Mouse (Mus musculus) cortical plate, adult 2 months (tissue): ENCODE measurements around the gene 2210016L21Rik. TPM values are rescaled to one million over a fixed set of nuclear protein-coding genes. Genes with fewer than 3 reads are reported as not detected.

Source experiments
- H3K27ac ChIP-seq: fragments of 200-500 bp; 2 replicates; pipeline ENCODE4 v1.5.1; 2012; ENCODE audit warnings: low read length, control low read depth, inconsistent platforms; ENCODE audit not compliant: insufficient read depth
- H3K4me1 ChIP-seq: fragments of 200-500 bp; 2 replicates; pipeline ENCODE4 v1.6.1; 2011; ENCODE audit warnings: low read length; ENCODE audit not compliant: control insufficient read depth, insufficient read depth
- H3K4me3 ChIP-seq: fragments of 200-500 bp; 2 replicates; pipeline ENCODE4 v1.5.1; 2011; ENCODE audit warnings: mild to moderate bottlenecking, low read length, control low read depth; ENCODE audit not compliant: insufficient read depth
- CTCF ChIP-seq: fragments of 200-500 bp; IDR thresholded peaks from 2 replicates; pipeline ENCODE4 v1.5.1; 2011; ENCODE audit warnings: mild to moderate bottlenecking, control low read depth, low read length; ENCODE audit not compliant: insufficient read depth; ENCODE audit errors: extremely low read depth
- POLR2A ChIP-seq: fragments of 200-500 bp; IDR thresholded peaks from 2 replicates; pipeline ENCODE4 v1.6.1; 2011; ENCODE audit warnings: mild to moderate bottlenecking, low read length, control low read depth; ENCODE audit not compliant: insufficient read depth; ENCODE audit errors: extremely low read depth
- polyA plus RNA-seq: library from polyadenylated mRNA; depleted of rRNA; stranded (reverse); fragments of >200 nt; gene quantifications from 2 replicates; pipeline ENCODE4 v1.2.3, GENCODE M21; 2012

Gene 2210016L21Rik
- polyA plus RNA-seq, 1 experiment = 129 TPM

GRCm38 (mm10) chr5:114961590-114962360 is 19.8 kb downstream of the 2210016L21Rik start:
- H3K4me3 ChIP-seq = no peak overlapping the region
- TF ChIP-seq POLR2A = no peak
- TF ChIP-seq CTCF = no peak
- H3K4me1 ChIP-seq = no peaks in the 10 kb centered on the region
- no peak overlapping the region for H3K27ac ChIP-seq

DNA sequence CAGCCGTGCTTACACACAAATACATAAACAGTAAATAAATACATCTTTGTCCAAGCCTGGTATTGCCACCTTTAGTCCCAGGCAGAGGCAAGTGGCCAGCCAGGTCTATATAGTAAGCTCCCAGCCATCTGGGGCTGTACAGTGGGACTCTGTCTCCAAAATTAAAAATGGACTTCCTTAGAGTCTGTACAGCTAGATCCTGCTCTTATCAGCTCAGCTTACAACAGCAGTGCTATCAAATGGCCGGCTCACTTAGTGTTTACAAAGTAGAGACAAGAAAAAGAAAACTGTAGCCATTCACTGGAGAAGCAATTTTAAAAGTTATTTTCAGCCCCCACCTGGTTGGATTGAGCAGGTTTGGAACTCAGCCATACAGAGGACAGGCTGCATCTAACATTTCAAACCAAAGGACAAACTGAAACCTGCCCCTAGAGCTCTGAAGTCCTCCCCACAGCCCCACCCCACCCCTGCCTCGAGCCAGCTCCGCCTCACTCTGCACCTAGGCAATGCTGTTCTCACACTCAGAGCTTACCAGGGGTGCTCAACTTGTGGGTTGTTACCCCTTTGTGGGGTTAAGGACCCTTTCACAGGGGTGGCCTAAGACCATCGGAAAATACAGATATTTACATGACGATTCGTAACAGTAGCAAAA is 22.5 kb downstream of the 2210016L21Rik start:
- H3K4me3 ChIP-seq = no peak overlapping the region
- TF ChIP-seq POLR2A = no peak
- no peak for TF ChIP-seq CTCF
- no peak overlapping the region for H3K27ac ChIP-seq
- H3K4me1 ChIP-seq = no peaks in the 10 kb centered on the region

DNA sequence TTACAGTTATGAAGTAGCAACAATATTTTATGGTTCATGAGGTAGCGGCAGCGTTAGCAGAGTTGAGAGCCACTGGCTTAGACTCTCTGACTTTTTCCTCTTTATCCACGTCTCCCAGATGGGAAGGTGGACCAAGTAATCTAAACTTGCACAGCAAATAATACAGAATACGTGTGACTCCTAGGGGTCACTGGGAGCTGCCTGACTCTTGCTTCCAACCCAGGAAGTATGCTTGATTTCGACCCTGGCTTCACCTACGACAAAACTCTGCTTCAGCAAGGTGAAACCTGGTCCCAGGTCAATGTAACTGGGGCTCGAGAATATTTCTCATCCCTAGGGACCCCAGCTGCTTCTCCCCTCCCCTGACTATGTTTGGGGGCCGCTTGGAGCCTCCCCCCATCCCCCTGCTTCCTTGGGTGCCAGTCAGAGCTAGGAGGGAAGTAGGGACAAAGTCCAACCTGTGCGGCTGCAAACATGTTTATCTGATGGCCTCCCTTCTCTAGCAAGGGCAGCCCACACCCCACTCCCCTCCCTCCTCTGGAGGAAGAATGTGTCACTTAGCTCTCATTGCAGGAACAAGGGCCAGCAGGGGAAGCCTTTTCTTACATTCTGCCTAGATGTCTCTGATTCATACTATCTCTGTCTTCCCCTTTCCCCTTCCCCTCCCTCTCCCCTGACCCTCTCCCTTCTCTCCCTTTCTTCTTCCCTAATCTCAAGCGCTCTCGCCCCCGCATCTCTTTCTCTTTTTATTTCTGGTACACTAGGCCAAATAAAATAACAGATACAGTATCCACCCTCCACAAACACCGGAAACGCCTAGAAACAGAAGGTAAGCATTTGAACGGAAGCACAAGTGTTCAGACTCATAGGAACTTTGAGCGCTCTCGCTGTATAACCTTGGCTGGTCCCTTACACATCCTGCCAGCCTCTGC is 23.3 kb downstream of the 2210016L21Rik start:
- no peak for TF ChIP-seq POLR2A
- no peak for TF ChIP-seq CTCF
- H3K4me1 ChIP-seq = no peaks in the 10 kb centered on the region
- H3K4me3 ChIP-seq = no peak overlapping the region
- no peak overlapping the region for H3K27ac ChIP-seq

- Histone ChIP-seq H3K4me1 (no peaks in the 10 kb centered on the region), H3K27ac (no peak overlapping the region), H3K4me3 (no peak overlapping the region)
- TF ChIP-seq CTCF = no peak
- no peak for TF ChIP-seq POLR2A
Observed at GRCm38 (mm10) chr5:114967523-114968268, 25.7 kb downstream of the 2210016L21Rik start.

DNA sequence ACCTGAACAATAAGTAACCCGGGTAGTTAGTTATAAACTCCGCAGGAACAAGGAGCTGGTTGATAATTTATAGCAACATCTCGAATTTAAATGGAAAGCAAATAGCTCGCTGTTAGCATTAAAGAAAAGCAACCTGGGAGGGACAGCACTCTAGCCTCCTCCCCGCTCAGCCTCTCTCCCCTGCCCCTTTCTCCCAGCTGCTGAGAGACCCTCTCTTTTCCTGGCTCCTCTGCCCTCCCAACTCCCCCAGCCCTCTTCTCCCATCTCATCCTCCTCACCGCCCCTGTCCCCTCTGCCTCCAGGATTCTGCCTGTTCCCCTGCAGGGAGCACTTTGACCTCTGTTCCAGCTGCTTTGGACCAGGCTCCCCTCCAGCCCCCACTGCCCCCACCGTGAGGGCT is 26.7 kb downstream of the 2210016L21Rik start:
- H3K4me3 ChIP-seq = no peak overlapping the region
- no peak overlapping the region for H3K27ac ChIP-seq
- TF ChIP-seq POLR2A = no peak
- TF ChIP-seq CTCF = no peak
- H3K4me1 ChIP-seq = no peaks in the 10 kb centered on the region

- H3K4me1 ChIP-seq = no peaks in the 10 kb centered on the region
- H3K27ac ChIP-seq = no peak overlapping the region
- no peak overlapping the region for H3K4me3 ChIP-seq
- no peak for TF ChIP-seq POLR2A
- TF ChIP-seq CTCF = no peak
Observed at GRCm38 (mm10) chr5:114969064-114969463, 27.1 kb downstream of the 2210016L21Rik start.

GRCm38 (mm10) chr5:114969609-114970215 is 27.8 kb downstream of the 2210016L21Rik start:
- H3K27ac ChIP-seq = no peak overlapping the region
- TF ChIP-seq CTCF = no peak
- TF ChIP-seq POLR2A = no peak
- H3K4me1 ChIP-seq = no peaks in the 10 kb centered on the region
- no peak overlapping the region for H3K4me3 ChIP-seq

DNA sequence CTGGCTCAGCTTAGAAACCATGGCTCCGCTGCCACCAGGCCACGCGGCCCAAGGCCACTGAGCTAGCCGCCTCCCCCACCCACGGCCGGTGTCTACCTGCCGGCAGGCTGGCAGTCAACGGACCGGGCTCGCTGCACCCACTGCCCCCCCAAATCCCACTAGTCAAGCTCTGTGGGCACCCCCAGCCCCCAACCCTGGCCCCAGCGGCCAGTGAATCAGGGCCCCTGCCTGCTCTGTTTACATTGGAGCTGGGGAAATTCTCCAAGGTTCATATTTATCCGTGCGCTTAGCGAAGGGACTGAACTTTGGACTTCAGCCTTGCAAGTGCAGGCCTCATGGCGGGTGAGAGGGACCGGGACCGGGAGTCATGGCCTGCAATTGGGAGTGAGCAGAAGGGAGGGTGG is 28.9 kb downstream of the 2210016L21Rik start, which contains the start of gene Hnf1a:
Gene Hnf1a (minus strand): TSS at position 271 of the 404 bp plus-strand sequence.
- Histone ChIP-seq H3K27ac (no peak within 1 kb of the TSS), H3K4me3 (no peak within 1 kb of the TSS), H3K4me1 (no peaks in the 10 kb centered on the region)
- TF ChIP-seq POLR2A (no peak), CTCF (no peak)
